In genomic region chr3:96599069-96599393, GRCm38 (mm10) we compare ENCODE assay signal across 10 mouse cellular contexts. TPM values are rescaled to one million over a fixed set of nuclear protein-coding genes. Genes with fewer than 3 reads are reported as not detected.
DNase-seq lines count a peak whose midpoint lies in the region; ATAC-seq and TF ChIP-seq lines count a peak whose summit lies in the region.
"Had no signal": no experiment of that assay in that cellular context is flagged by ENCODE, and none has a peak within 500 bp of the region (broad histone marks: within the 10 kb centered on the region; RNA-seq: fewer than 3 reads in every experiment).

No protein-coding gene starts in this region.

- peaks cover 2% of the 10 kb centered on the region for H3K79me2 ChIP-seq in heart, adult 2 months (replicated peaks; ENCODE audit: control insufficient read depth, insufficient read depth, low read length)

- 84% methylated on average over 8 of the region's 8 CpGs for WGBS in heart, adult 2 months
- WGBS in limb, embryonic 14.5 days = 39% methylated on average over 8 of the region's 8 CpGs

- H3K4me3 ChIP-seq in heart, adult 2 months = no peak overlapping the region
- H3K4me3 ChIP-seq in limb, embryonic 14.5 days (replicated peaks; ENCODE audit: low read length) = peak overlapping the region; percentile 45; the same call in 1 of the 2 replicates

- no peak for TF ChIP-seq CTCF in heart, adult 2 months (IDR thresholded peaks at IDR 0.05)

- no peaks in the 10 kb centered on the region for H3K9me3 ChIP-seq in limb, embryonic 14.5 days (ENCODE audit: control insufficient read depth, low read length)

- H3K27me3 ChIP-seq in heart, adult 2 months (ENCODE audit: control insufficient read depth, insufficient read depth, low read length) = no peaks in the 10 kb centered on the region
- H3K27me3 ChIP-seq in limb, embryonic 14.5 days (ENCODE audit: control insufficient read depth, insufficient read depth, low read length) = no peaks in the 10 kb centered on the region

- DNase-seq in heart, adult 11 months = peak; percentile 92
- DNase-seq in heart, adult 2 months = no peak
- peak; percentile 15 for DNase-seq in retina, embryonic 14.5 days (ENCODE audit: low spot score)
- no peak for DNase-seq in retina, postnatal 1 day
- no peak for DNase-seq in limb, embryonic 14.5 days (ENCODE audit: low spot score)
- no peak for DNase-seq in thymus, postnatal 0 days (ENCODE audit: low spot score)
- DNase-seq in embryo, embryonic 10.5 days (ENCODE audit: low spot score) = no peak
- no peak for DNase-seq in embryo, embryonic 9.5 days (ENCODE audit: extremely low spot score)

- no peak for ATAC-seq in limb, embryonic 14.5 days (ENCODE audit: low FRiP score, low read depth)

- peaks cover 12% of the 10 kb centered on the region for H3K4me1 ChIP-seq in heart, adult 2 months (ENCODE audit: control insufficient read depth, insufficient read depth, low read length)
- peaks cover 45% of the 10 kb centered on the region for H3K4me1 ChIP-seq in limb, embryonic 14.5 days (ENCODE audit: control insufficient read depth, insufficient read depth, low read length)

- no peak overlapping the region; the same call in 1 of the 2 replicates for H3K27ac ChIP-seq in heart, adult 2 months
- H3K27ac ChIP-seq in limb, embryonic 14.5 days (replicated peaks; ENCODE audit: low read depth, low read length) = no peak overlapping the region

- intact Hi-C loops in heart, adult 2 months (cut with DNase I) = no loop called here

- no peak for TF ChIP-seq POLR2A in heart, adult 2 months (IDR thresholded peaks at IDR 0.05; ENCODE audit: insufficient read depth, low read depth, low read length)
- no peak for TF ChIP-seq POLR2A in limb, embryonic 14.5 days (IDR thresholded peaks at IDR 0.05; ENCODE audit: borderline replicate concordance, extremely low read depth, insufficient read depth, insufficient read length)

- peak overlapping the region; percentile 99 for H3K4me2 ChIP-seq in limb, embryonic 14.5 days (replicated peaks; ENCODE audit: low read depth, low read length, severe bottlenecking)

- no peak overlapping the region for H3K9ac ChIP-seq in heart, adult 2 months (ENCODE audit: low read depth, low read length)
- peak overlapping the region; percentile 66; the same call in 1 of the 2 replicates for H3K9ac ChIP-seq in limb, embryonic 14.5 days (ENCODE audit: low read depth, low read length, severe bottlenecking)

- TF ChIP-seq EP300 in heart, adult 2 months (IDR thresholded peaks at IDR 0.05; ENCODE audit: insufficient read depth, low read depth, low read length) = no peak

- peaks cover 15% of the 10 kb centered on the region for H3K36me3 ChIP-seq in heart, adult 2 months (ENCODE audit: control insufficient read depth, insufficient read depth, low read length)
- H3K36me3 ChIP-seq in limb, embryonic 14.5 days (ENCODE audit: control insufficient read depth, insufficient read depth, low read length) = peaks cover 3% of the 10 kb centered on the region

RNA-seq across cellular contexts. Expression of gene Lix1l, which starts 1.9 kb away (rescaled TPM):
- total RNA-seq in heart, adult 2 months (2021) = 10 to 100 TPM; 24.7 to 25.3 TPM
- polyA plus RNA-seq in heart, adult 2 months (2012; rRNA removed) = 25.2 and 39.9 TPM in 2 replicates
- polyA plus RNA-seq in limb, embryonic 14.5 days (2012; rRNA removed) = 84.2 and 99.6 TPM in 2 replicates
- polyA plus RNA-seq in limb, embryonic 14.5 days (2014; fragmentation: Nextera tagmentation; extraction: Ambion mirVana) = 8.9 and 10.4 TPM in 2 replicates
- polyA plus RNA-seq in thymus, postnatal 0 days (2015; fragmentation: Nextera tagmentation; extraction: Ambion mirVana) = 1.7 TPM in 2 replicates

RNA-seq across cellular contexts. Expression of gene Ankrd34a, which starts 2.6 kb away (rescaled TPM):
- 1 to 10 TPM; 1.3 to 2.4 TPM for total RNA-seq in heart, adult 2 months (2021)
- polyA plus RNA-seq in heart, adult 2 months (2012; rRNA removed) = 2.1 and 3.1 TPM in 2 replicates
- polyA plus RNA-seq in limb, embryonic 14.5 days (2012; rRNA removed) = 1.8 and 2.7 TPM in 2 replicates
- polyA plus RNA-seq in limb, embryonic 14.5 days (2014; fragmentation: Nextera tagmentation; extraction: Ambion mirVana) = 2.7 TPM in 2 replicates
- polyA plus RNA-seq in thymus, postnatal 0 days (2015; fragmentation: Nextera tagmentation; extraction: Ambion mirVana) = 0.07 and 0.09 TPM in 2 replicates
- total RNA-seq: liver, adult 2 months had no signal

RNA-seq across cellular contexts. Expression of gene Polr3gl, which starts 5.0 kb away (rescaled TPM):
- 10 to 100 TPM; 24.3 to 35.0 TPM for total RNA-seq in heart, adult 2 months (2021)
- 20.1 and 21.9 TPM in 2 replicates for polyA plus RNA-seq in heart, adult 2 months (2012; rRNA removed)
- 36.5 and 51.7 TPM in 2 replicates for polyA plus RNA-seq in limb, embryonic 14.5 days (2012; rRNA removed)
- polyA plus RNA-seq in limb, embryonic 14.5 days (2014; fragmentation: Nextera tagmentation; extraction: Ambion mirVana) = 11.9 and 15.3 TPM in 2 replicates
- 25.8 and 28.8 TPM in 2 replicates for polyA plus RNA-seq in thymus, postnatal 0 days (2015; fragmentation: Nextera tagmentation; extraction: Ambion mirVana)

RNA-seq across cellular contexts. Expression of gene Gm16253, which starts 22.2 kb away (rescaled TPM):
- 1 to 10 TPM; 1.8 to 2.8 TPM for total RNA-seq in heart, adult 2 months (2021)
- not detected in 2 replicates for polyA plus RNA-seq in heart, adult 2 months (2012; rRNA removed)
- polyA plus RNA-seq in limb, embryonic 14.5 days (2012; rRNA removed) = 0.19 TPM in 1 of 2 replicates, not detected in the other
- polyA plus RNA-seq in limb, embryonic 14.5 days (2014; fragmentation: Nextera tagmentation; extraction: Ambion mirVana) = 0.37 and 1.3 TPM in 2 replicates
- 0.42 and 0.46 TPM in 2 replicates for polyA plus RNA-seq in thymus, postnatal 0 days (2015; fragmentation: Nextera tagmentation; extraction: Ambion mirVana)
- total RNA-seq: liver, adult 2 months had no signal
- polyA plus RNA-seq: gonadal fat pad, adult 2 months; liver, adult 2 months had no signal

RNA-seq across cellular contexts. Expression of gene Rbm8a, which starts 30.7 kb away (rescaled TPM):
- 10 to 100 TPM; 29.5 to 33.9 TPM for total RNA-seq in heart, adult 2 months (2021)
- 8.4 and 12.0 TPM in 2 replicates for polyA plus RNA-seq in heart, adult 2 months (2012; rRNA removed)
- 44.6 and 66.1 TPM in 2 replicates for polyA plus RNA-seq in limb, embryonic 14.5 days (2012; rRNA removed)
- polyA plus RNA-seq in limb, embryonic 14.5 days (2014; fragmentation: Nextera tagmentation; extraction: Ambion mirVana) = 133 and 146 TPM in 2 replicates
- 146 and 155 TPM in 2 replicates for polyA plus RNA-seq in thymus, postnatal 0 days (2015; fragmentation: Nextera tagmentation; extraction: Ambion mirVana)

Comparison
In these comparisons a context has a peak if more than half of its experiments do, and no peak if none do; other contexts are left out.
1. DNase-seq: peak in heart, adult 11 months (single experiment) and retina, embryonic 14.5 days (single experiment); none in heart, adult 2 months (0 of 2), retina, postnatal 1 day (single experiment), limb, embryonic 14.5 days (single experiment), thymus, postnatal 0 days (single experiment), embryo, embryonic 10.5 days (single experiment) and embryo, embryonic 9.5 days (single experiment).